Mouse (Mus musculus) layer of hippocampus, postnatal 10 days (tissue): ENCODE results near the gene Phox2a. TPM values are rescaled to one million over a fixed set of nuclear protein-coding genes. Genes with fewer than 3 reads are reported as not detected.

ENCODE experiments used
- DNase-seq, 2 experiments: peaks; one replicate each; pipeline ENCODE4 v3.0.0; 2021; ENCODE audit warnings: low spot score in 2 of 2
- total RNA-seq, 2 experiments: library from RNA; stranded (reverse); gene quantifications; 2 replicates each; pipeline ENCODE4 v1.2.3; 2021

Phox2a gene
- total RNA-seq, 2 experiments from 2014 or later: not detected

DNA sequence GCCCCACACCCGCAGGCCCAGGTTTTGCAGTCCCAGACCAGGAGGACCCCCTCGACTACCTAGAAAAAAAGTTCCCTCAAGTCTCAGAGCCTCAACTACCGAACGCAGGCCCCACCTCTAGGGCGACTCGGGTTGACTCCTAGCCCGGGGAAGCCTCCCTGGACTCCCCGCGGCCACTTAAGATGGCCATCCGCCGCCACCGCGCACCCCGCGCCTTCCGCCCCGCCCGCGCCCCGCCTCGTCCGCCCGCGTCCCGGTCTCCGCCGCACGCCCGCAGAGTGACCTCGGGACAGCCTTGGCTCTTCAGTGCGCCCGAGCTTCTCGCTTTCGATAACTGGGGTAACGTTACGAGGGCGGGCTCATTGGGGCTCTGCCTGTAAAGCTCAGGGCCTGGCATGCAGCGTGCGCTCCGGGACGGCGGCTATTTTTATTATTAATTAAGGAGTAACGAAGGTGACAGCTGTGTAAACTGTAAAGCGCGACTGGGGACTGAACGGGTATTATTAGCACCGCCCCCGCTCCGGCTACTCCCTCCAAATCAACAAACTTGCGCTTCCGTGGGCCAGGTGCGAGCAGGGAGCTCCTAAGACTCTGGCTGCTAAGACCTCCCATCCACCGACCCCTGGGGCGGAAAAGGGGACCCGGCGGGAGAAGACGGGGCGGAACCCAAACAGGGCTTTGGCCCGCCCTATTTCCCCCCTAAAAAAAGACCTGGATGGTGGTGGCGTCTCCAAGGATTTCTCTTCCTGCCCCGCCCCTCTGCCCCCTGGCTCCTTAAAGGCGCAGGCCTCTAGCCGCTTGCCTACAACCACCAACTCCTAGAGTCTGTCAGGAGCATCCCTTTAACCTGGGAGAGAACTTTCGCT lies 19.7 kb downstream of the Phox2a start, which contains the start of gene Inppl1:
Inppl1 (minus strand) TSS at position 624 of the 866 bp plus-strand sequence.
- peak; percentile 58 to 72 for DNase-seq

- no peak for DNase-seq
Observed at GRCm38 (mm10) chr7:101844186-101844585, 26.1 kb downstream of the Phox2a start.

GRCm38 (mm10) chr7:101847934-101848333 lies 29.8 kb downstream of the Phox2a start:
- no peak for DNase-seq

DNA sequence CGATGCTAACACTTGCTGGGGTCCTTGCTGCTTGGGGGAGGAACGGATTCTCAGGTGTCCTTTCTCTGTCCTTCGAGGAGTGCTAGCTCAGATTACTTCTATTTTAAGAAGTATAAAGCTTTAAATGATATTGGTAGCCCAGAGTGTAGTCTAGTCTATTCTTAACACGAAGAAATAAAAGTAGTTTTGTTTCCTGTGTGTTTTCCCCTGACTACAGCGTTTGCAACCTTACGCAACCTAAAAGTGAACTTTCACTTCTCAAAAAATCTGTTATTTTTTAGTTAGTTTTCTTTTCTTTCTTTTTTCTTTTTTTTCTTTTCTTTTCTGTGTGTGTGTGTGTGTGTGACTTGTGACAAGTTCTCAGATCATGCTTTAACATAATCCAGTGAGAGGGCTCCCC lies 33.6 kb downstream of the Phox2a start:
- DNase-seq: no peak

DNA sequence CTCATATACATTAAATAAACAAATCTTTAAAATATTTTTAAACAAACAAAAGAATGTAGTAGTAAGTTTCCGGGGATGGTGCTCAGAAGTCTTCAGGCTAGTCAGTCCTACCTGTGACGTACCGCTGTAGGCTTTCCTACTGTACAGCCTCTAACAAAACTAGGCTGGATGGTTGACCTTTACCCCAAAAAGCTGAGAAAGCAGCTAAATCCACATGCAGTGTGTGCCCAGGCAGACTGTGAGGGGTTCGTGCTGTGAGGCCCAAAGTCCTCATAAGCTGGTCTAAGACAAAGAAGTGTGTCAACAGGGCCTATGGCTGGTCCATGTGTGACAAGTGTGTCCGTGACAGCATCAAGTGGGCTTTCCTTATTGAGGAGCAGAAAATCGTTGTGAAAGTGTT lies 34.7 kb downstream of the Phox2a start:
- no peak for DNase-seq

DNA sequence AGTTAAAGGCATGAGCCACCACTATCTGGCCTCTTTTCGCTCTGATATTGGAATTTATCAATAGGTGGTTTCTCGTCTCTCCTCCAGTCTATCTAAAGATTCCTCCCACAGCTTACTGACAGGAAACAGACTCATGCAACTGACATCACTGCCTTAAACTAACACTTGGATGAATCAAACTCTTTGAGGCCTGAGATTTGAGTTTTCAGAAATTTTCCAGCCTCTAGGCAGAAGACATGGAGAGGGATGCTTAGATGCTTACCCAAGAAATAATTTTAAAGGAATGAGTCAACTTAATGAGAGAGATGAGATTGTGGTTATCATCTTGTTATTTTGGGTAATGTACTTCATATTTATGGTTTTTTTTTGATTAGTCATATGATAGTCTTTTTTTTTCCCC lies 35.7 kb downstream of the Phox2a start:
- no peak for DNase-seq

GRCm38 (mm10) chr7:101857094-101857493 lies 39.0 kb downstream of the Phox2a start, which contains the start of gene Folr2:
Gene Folr2, minus strand, starts transcription at chr7:101857194.
- no peak for DNase-seq

- no peak for DNase-seq
Observed at GRCm38 (mm10) chr7:101858362-101858761, 40.2 kb downstream of the Phox2a start.

GRCm38 (mm10) chr7:101860978-101861377 lies 42.9 kb downstream of the Phox2a start:
- DNase-seq: no peak

DNA sequence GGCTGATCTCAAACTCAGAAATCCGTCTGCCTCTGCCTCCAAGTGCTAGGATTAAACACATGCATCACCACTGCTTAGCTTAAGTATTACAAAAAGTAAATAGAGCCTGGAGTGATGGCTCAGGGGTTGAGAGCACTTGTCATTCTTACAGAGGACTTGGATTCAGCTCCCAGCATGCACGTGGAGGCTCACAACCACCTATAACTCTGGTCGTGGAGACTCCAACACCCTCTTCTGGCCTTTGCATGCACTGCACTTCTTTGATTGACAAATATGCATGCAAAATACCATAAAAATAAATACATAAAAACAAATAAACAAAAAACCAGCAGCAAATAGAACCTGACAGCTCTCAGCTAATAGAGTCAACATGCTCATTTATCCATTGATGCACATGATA lies 44.2 kb downstream of the Phox2a start:
- DNase-seq: no peak

DNA sequence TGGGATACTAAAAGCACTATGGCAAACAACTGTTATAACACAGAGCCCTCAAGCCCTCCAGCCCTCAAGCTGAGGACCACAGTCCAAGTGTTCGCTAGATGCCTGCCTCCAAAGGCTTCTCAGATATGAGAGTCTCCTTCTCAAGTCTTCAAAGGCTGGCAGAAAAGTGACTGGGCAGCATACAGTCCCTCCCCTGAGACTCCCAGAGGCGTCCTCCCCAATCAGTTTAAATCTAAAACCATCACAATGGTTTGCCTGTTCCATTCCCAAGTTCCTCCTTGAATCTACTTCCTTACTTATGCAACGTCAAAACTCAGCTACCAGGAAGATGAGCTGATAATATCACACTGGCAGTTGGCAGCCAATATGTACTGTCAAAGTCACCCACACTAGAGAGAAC lies 45.3 kb downstream of the Phox2a start, which contains the start of gene Anapc15:
Anapc15 (plus strand) TSS at position 301 of the 400 bp plus-strand sequence.
- DNase-seq: no peak

DNA sequence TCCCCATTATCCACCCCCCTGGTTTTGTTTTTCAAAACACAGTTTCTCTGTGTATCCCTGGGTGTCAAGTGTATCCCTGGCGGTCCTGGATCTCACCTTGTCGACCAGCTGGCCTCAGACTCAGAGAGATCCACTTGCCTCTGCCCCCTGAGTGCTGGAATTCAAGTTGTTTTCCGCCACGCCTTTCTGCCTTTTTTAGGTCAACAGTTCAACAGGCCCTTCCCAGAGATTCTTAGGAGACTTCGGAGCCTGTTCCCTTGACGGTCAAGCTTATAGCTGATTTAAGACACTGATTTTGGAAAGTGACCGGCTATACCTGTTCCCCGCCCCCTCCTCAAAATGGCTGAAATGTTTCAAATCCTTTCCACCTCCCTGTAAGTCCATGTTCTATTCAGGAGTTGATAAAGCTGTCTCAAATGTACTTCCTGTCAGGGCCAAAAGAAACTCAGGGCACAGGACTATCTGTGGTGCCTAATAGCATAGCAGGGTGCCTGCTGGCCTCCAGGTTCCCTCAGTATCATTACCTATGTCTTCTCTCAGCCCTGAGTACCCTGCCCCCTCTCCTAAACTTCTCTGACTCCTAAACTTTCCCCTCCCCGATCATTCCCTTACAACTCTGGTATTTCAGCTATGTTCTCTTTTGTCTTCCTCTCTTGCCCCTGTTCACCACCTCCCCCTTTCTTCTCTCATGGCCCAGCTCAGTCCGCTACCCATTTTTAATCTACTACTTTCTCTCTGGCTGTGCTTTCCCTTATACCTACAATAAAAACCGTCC lies 48.6 kb downstream of the Phox2a start:
- DNase-seq: no peak

- no peak for DNase-seq
Observed at GRCm38 (mm10) chr7:101867482-101867881, 49.4 kb downstream of the Phox2a start.

- no peak for DNase-seq
Observed at GRCm38 (mm10) chr7:101868241-101869162, 50.4 kb downstream of the Phox2a start.

- DNase-seq: no peak
Observed at GRCm38 (mm10) chr7:101869163-101869500, 51.0 kb downstream of the Phox2a start.

DNA sequence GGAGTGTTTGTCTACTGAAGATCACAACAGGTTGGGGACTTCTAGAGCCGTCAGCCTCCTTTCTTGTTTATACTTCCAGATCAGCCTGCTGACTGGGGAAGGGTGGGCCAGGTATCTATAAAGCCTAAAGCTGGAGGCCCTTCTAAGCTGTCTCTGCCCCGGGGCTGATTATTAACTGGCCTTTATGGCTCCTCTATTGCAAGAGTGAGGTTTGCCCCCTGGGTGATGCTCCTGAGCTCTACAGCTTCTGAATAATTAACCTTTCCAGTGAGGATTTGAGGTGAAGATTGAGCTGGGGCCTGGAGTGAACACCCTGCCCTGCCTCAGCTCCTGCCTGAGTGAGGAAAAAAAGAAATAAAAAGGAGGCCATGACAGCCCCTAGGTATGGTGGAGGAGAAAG lies 52.5 kb downstream of the Phox2a start, which contains the start of gene Folr1:
Folr1 (minus strand) TSS at position 160 of the 400 bp plus-strand sequence.
- no peak for DNase-seq

GRCm38 (mm10) chr7:101871296-101871695 lies 53.2 kb downstream of the Phox2a start:
- no peak for DNase-seq
